Mouse (Mus musculus) monocyte, adult 2 months (primary cell): ENCODE data around the gene Agr3.

Source experiments
- DNase-seq, 2 experiments: peaks; one replicate each; pipeline ENCODE4 v3.0.0; 2022; ENCODE audit warnings: low spot score in 2 of 2, low read depth in 1 of 2

Gene Agr3

GRCm38 (mm10) chr12:35983472-35983871 lies 58.1 kb downstream of the Agr3 start:
- peak; percentile 23 to 42 for DNase-seq

DNA sequence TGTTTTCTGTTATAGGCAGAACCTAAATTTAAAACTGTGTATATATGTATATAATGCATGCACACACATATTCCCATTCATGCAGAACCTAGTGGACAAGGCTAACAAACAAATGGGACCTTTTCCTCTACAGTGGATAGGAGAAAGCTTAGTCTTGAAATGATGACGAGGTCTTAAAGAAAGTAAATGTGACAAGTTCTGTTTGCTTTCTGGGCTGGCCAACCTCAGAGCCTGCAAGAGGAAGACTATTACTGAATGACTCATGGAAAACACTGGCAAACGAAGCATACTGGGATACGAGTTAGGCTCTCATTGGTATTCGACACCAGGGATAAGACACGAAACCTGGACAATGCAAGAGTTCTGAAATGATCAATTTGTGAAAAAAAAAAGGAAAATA lies 59.3 kb downstream of the Agr3 start:
- DNase-seq, result no peak

DNA sequence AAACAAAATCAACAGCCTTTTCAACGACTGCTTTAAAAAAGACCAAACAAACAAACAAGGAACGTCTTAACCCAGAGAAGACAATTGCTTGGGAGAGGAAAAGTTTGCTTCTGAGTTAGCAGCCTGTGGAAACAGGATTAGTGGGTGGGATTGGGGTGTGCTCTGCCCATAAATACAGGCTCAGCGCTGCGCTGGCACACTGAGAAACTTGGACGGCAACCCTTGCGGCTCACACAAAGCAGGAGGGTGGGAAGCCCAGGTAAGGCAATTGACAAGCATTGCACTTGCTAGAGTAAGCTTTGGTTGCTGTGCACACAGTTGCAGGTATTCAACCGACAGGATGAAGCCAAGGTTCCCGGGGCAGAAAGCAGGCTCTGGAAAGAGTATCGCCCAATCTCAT lies 67.3 kb downstream of the Agr3 start, which contains the start of gene Agr2:
Gene Agr2, plus strand, starts transcription at position 197 of the 400 bp plus-strand sequence.
- DNase-seq, result no peak

DNA sequence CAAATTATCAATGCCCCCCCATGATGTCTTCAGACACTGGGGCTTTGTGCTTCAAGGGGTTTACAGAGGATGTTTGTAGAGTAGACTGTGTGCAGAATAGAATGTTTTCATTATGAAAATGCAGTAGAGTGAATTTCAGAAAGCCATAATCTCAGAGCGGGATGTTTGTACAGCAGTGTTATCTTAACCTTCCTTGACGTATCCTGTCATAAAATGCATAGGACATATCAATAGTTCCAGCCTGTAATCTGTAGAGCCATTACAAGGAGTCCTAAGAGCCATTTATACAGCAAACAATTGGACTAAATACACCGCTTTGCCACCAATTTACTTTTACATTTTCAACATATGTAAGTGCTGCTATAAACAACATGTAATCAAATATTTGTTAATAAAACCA lies 68.2 kb downstream of the Agr3 start:
- DNase-seq, result no peak

- DNase-seq, result no peak
Observed at GRCm38 (mm10) chr12:35994098-35994497, 68.7 kb downstream of the Agr3 start.

DNA sequence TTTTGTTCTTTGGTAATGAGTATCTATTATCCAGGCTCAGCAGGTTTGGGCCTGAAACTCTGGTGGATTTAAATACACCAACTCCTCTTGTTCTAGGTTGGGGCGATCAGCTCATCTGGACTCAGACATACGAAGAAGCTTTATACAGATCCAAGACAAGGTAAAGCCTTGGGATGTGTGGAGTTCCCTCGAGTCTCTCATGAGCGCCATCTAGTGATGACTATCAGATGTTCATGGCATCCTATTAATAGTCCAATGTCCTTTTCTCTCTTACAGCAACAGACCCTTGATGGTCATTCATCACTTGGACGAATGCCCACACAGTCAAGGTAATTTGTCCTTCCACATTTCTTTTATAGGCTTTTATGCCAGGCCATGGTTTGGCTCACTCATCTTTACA lies 70.4 kb downstream of the Agr3 start:
- no peak for DNase-seq
